In the genomic region with DNA sequence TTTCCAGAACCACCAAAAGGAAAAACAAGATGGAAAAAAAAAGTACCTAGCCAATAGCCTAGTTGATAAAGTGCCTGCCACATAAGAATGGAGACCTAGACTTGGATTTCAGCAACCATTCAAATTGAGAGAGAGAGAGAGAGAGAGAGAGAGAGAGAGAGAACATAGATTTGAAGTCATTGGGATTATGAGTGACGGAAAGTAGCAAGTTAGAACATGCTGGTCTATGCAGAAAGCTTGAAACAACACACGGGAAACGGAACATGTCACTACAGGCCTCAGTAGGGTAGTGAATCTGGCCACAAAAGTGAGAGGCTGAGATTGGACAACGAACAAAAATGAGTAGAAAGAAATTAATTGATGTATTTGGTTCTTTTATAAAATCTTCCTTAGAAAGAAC, we compare ENCODE assay signal across 24 mouse cellular contexts.
"Had no signal": no experiment of that assay in that cellular context is flagged by ENCODE, and none has a peak within 500 bp of the region (broad histone marks: within the 10 kb centered on the region; RNA-seq: fewer than 3 reads in every experiment).

No protein-coding gene starts in this region.

- H3K9me3 ChIP-seq: embryonic facial prominence, embryonic 10.5 days; embryonic facial prominence, embryonic 12.5 days; embryonic facial prominence, embryonic 13.5 days; embryonic facial prominence, embryonic 15.5 days; forebrain, embryonic 10.5 days; forebrain, embryonic 12.5 days; forebrain, embryonic 13.5 days; forebrain, embryonic 15.5 days had no signal

- H3K4me1 ChIP-seq: embryonic facial prominence, embryonic 10.5 days; embryonic facial prominence, embryonic 12.5 days; embryonic facial prominence, embryonic 13.5 days; embryonic facial prominence, embryonic 15.5 days; forebrain, embryonic 10.5 days; forebrain, embryonic 12.5 days; forebrain, embryonic 13.5 days; forebrain, embryonic 15.5 days had no signal

- H3K9ac ChIP-seq: embryonic facial prominence, embryonic 12.5 days; embryonic facial prominence, embryonic 13.5 days; embryonic facial prominence, embryonic 15.5 days; forebrain, embryonic 12.5 days; forebrain, embryonic 13.5 days; forebrain, embryonic 15.5 days; forebrain, postnatal 0 days had no signal

- DNase-seq: cerebellum, adult 9-10 months; cerebellum, adult 9-11 months; cerebellum, postnatal 10 days; cerebellum, postnatal 14 days; cerebellum, postnatal 25 days; cerebellum, postnatal 36 days; embryo, embryonic 11 days; forebrain, postnatal 0 days; gastrocnemius, adult 2 months; gastrocnemius, postnatal 10 days; gastrocnemius, postnatal 14 days; gastrocnemius, postnatal 25 days; gastrocnemius, postnatal 36 days; heart, adult 18-20 months; heart, adult 2 months had no signal

- H3K27ac ChIP-seq: embryonic facial prominence, embryonic 10.5 days; embryonic facial prominence, embryonic 12.5 days; embryonic facial prominence, embryonic 13.5 days; embryonic facial prominence, embryonic 15.5 days; forebrain, embryonic 10.5 days; forebrain, embryonic 12.5 days; forebrain, embryonic 13.5 days; forebrain, embryonic 15.5 days; gastrocnemius, adult 2 months; heart, adult 2 months had no signal

- H3K4me2 ChIP-seq: embryonic facial prominence, embryonic 12.5 days; embryonic facial prominence, embryonic 13.5 days; embryonic facial prominence, embryonic 15.5 days; forebrain, embryonic 12.5 days; forebrain, embryonic 13.5 days; forebrain, embryonic 15.5 days had no signal

- H3K36me3 ChIP-seq: embryonic facial prominence, embryonic 10.5 days; embryonic facial prominence, embryonic 12.5 days; embryonic facial prominence, embryonic 13.5 days; embryonic facial prominence, embryonic 15.5 days; forebrain, embryonic 10.5 days; forebrain, embryonic 12.5 days; forebrain, embryonic 15.5 days had no signal

- H3K27me3 ChIP-seq: embryonic facial prominence, embryonic 12.5 days; embryonic facial prominence, embryonic 13.5 days; embryonic facial prominence, embryonic 15.5 days; forebrain, embryonic 12.5 days; forebrain, embryonic 13.5 days; forebrain, embryonic 15.5 days had no signal

- H3K4me3 ChIP-seq: embryonic facial prominence, embryonic 10.5 days; embryonic facial prominence, embryonic 12.5 days; embryonic facial prominence, embryonic 13.5 days; embryonic facial prominence, embryonic 15.5 days; erythroblast, embryonic 14.5 days; forebrain, embryonic 10.5 days; forebrain, embryonic 12.5 days; forebrain, embryonic 13.5 days; forebrain, embryonic 15.5 days; gastrocnemius, adult 2 months; heart, adult 2 months had no signal
